Mouse (Mus musculus) kidney, postnatal 14 days (tissue): ENCODE results near the gene Gjc2.

Experiments
- DNase-seq: peaks from one replicate; pipeline ENCODE4 v3.0.0; 2022; ENCODE audit warnings: mixed read lengths

Gene Gjc2

GRCm38 (mm10) chr11:59159558-59159957 is 23.5 kb downstream of the Gjc2 start:
- DNase-seq, result no peak

DNA sequence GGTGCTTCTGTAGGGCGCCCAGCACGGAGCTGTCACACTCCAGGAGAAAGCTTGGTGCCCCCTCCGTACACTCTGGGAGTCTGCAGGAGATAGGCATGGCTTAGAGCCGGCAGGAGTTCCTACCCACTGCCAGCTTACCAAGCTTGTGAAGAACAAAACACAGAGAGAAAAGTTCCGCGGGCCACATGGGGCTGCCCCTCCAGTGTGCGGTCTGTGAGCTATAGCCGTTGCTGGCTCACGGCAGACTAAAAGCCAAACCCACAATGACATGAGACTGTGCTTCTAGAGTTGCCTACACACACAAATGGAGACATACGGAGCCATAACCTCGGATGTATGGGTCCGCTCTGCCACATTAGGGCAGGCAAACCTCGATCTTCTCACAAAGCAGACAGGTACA is 23.9 kb downstream of the Gjc2 start:
- no peak for DNase-seq

GRCm38 (mm10) chr11:59155900-59156299 is 27.1 kb downstream of the Gjc2 start:
- DNase-seq, result no peak

- DNase-seq, result no peak
Observed at GRCm38 (mm10) chr11:59154220-59154619, 28.8 kb downstream of the Gjc2 start.

- no peak for DNase-seq
Observed at GRCm38 (mm10) chr11:59151729-59152128, 31.3 kb downstream of the Gjc2 start.

DNA sequence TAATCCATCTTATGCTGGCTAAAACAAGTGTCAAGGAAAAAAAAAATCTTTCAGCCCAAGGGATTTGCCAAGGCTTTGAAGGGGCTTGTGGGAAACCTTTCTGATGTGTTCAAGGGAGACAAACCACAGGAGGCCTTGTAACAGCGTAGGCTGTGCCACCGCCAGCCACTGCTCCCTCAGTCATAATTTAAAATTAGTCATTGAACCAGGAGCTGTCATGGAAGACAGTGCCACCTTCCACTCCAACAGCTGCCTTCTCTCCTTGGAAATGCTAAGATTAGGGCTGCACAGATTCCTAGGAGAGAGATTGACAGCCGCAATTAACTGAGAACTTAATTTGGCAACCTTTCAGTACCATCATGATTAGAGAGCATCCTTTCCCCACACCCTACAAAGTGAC is 33.7 kb downstream of the Gjc2 start:
- no peak for DNase-seq

DNA sequence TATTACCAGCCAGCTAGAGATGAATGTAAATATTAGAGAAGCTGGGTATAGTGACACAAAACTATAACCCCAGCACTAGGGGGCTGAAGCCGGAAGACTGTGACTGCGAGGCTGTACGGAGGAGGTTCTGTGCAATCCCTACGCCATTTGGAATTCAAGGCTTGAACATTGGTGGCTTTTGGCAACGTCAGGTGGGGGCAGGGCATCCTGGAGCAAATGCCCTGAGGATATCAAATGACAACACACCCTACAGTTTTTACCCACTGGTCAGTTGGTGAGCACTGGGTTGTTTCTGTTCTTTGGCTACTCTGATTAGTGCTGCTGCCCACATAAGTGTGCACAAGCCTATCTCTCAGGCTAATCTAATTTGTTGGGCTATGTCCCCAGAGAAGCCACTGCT is 40.1 kb downstream of the Gjc2 start:
- DNase-seq, result no peak

DNA sequence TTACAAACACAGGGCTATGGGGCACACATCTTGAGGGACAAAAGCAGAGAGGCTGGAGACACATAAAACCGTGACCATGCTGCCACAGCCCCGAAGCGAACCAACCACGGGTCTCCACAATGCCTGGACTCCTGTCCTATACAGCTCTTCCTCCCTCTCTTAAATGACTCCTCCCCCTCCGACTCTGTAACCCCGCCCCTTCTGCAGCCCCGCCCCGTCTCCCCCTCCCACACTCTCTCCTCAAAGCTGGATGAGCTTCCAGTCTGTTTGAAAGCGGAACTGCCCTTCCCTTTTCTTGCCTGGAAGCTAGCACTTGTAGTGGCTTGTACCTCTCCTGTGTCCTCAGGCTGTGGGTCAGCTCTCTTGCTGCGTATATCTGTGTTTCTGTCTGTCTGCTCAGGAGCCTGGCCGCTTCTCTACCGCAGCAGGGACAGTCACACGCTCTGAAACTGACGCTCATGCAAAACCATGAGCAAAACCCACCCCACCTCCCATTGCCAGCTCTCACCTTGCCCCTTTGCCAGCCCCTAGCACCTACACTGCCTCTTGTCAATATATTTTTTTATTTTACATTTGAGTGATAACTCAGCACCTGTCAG is 41.1 kb downstream of the Gjc2 start:
- no peak for DNase-seq

GRCm38 (mm10) chr11:59138537-59139486 is 44.2 kb downstream of the Gjc2 start:
- DNase-seq, result no peak

DNA sequence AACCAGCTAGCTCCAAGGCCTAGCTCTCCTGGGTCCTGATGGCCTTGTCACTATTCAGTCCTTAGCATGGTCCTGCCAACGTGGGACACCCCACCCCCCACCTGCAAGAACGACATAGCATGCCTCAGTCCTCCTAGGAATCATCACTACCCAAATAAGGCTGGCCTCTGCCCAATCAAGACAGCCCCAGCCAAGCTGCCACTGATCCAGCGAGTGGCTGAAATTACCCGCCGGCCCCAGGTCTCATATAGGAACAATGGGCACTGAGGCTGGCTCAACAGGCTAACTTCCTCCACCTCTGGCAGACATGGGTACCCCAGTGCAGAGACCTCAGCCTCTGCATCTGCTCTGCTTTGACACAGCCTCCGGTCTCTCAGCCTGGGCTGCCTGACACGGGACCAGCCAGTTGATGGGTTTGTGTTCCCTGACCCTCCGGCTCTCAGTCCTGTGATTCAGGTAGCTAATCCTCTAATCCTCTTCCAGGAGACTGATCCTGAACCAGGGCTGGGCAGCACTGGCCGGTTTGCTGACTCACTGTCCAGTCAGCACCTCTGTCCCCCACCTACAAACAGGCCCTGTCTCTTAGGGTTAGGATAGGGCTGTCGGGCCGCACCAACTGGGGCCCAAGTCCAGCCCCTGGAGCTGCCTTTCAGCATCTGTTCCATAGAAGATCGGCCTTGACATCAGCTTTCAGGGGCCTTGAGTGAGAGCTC is 45.9 kb downstream of the Gjc2 start:
- no peak for DNase-seq

- DNase-seq, result no peak
Observed at GRCm38 (mm10) chr11:59135904-59136452, 47.0 kb downstream of the Gjc2 start, which contains the start of gene Obscn. Obscn (minus strand) TSS chr11:59136402.

- DNase-seq, result no peak
Observed at GRCm38 (mm10) chr11:59135051-59135820, 47.8 kb downstream of the Gjc2 start.

DNA sequence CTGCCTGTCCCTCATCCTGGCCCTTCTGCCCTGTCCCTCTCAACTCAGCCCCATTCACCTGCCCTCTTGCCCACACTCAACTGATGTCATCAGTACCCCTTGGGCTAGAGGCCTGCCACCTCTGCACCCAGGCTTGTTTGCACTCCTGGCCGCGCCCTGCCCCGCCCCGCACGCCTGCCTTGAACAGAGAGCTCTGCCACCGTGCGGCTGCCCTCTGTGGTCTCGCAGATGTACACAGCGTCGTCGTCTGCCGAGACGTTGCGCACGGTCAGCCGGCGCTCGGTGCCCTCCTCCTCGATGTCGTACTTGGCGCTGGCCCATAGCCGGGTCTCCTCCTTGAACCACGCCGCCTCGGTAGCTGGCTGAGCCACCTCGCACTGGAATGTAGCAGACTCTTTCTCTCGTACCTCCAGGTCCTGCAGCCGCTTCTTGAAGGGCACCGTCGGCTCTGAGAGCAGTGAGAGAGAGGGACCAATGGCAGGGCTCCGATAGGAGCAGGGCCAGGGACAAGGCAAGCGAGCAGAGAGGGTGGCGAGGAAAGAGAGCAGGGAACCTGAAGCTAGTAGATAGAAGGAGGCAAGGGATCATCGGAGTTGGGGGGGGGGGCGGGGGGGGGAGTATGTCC is 48.5 kb downstream of the Gjc2 start:
- peak; percentile 16 for DNase-seq

- no peak for DNase-seq
Observed at GRCm38 (mm10) chr11:59132065-59132464, 50.9 kb downstream of the Gjc2 start.

GRCm38 (mm10) chr11:59131348-59131919 is 51.6 kb downstream of the Gjc2 start:
- DNase-seq, result no peak

- no peak for DNase-seq
Observed at GRCm38 (mm10) chr11:59130782-59131181, 52.2 kb downstream of the Gjc2 start.
